Mouse (Mus musculus): ENCODE measurements at regions not wholly inside any gene's neighbourhood (a gene's known extent, or its start where the extent isn't known, plus 50 kb on each side); places are given as distances from the start of the nearest gene placed in this dataset.
A peak's percentile ranks its signal among the peaks of the same experiment; 100 is the strongest.

GRCm38 (mm10) chr7:69398299-69398698 lies 649.3 kb upstream of the Arrdc4 start:
- H3K4me1 ChIP-seq (replicated peaks; ENCODE audit: control insufficient read depth, insufficient read depth, low read length): no peaks in the 10 kb centered on the region
- 16% methylated on average over 4 of the region's 4 CpGs for WGBS
- no peak overlapping the region for H3K4me2 ChIP-seq (replicated peaks)
- H3K9ac ChIP-seq: no peak overlapping the region
- DNase-seq (ENCODE audit: low spot score) (peak; percentile 33), ATAC-seq (ENCODE audit: low FRiP score) (0 out of 2 replicates have a peak, but pooled peaks have one; percentile 37)
- no peaks in the 10 kb centered on the region for H3K36me3 ChIP-seq (replicated peaks; ENCODE audit: control insufficient read depth, insufficient read depth)
- H3K27ac ChIP-seq: no peak overlapping the region
- H3K4me3 ChIP-seq (replicated peaks; ENCODE audit: low read length): no peak overlapping the region
- no peaks in the 10 kb centered on the region for H3K9me3 ChIP-seq (ENCODE audit: control insufficient read depth, low read length)
- H3K27me3 ChIP-seq (ENCODE audit: control insufficient read depth, insufficient read depth, low read length): no peaks in the 10 kb centered on the region

GRCm38 (mm10) chr7:69396868-69397267 lies 647.8 kb upstream of the Arrdc4 start:
- 85% methylated on average over 2 of the region's 2 CpGs for WGBS
- DNase-seq (ENCODE audit: low spot score): no peak

More at GRCm38 (mm10) chr7:69396868-69397267, 647.8 kb upstream of the Arrdc4 start:
- Histone ChIP-seq H3K36me3 (replicated peaks; ENCODE audit: control insufficient read depth, insufficient read depth) (no peaks in the 10 kb centered on the region), H3K4me3 (replicated peaks; ENCODE audit: low read length) (no peak overlapping the region), H3K9me3 (ENCODE audit: control insufficient read depth, low read length) (no peaks in the 10 kb centered on the region), H3K27me3 (ENCODE audit: control insufficient read depth, insufficient read depth, low read length) (no peaks in the 10 kb centered on the region), H3K4me1 (replicated peaks; ENCODE audit: control insufficient read depth, insufficient read depth, low read length) (no peaks in the 10 kb centered on the region), H3K4me2 (replicated peaks) (no peak overlapping the region), H3K27ac (no peak overlapping the region), H3K9ac (no peak overlapping the region)
- ATAC-seq (ENCODE audit: low FRiP score): no peak

Measured in hindbrain, embryonic 14.5 days (tissue).